8 mouse cellular contexts compared by ENCODE assay signal in the genomic region with DNA sequence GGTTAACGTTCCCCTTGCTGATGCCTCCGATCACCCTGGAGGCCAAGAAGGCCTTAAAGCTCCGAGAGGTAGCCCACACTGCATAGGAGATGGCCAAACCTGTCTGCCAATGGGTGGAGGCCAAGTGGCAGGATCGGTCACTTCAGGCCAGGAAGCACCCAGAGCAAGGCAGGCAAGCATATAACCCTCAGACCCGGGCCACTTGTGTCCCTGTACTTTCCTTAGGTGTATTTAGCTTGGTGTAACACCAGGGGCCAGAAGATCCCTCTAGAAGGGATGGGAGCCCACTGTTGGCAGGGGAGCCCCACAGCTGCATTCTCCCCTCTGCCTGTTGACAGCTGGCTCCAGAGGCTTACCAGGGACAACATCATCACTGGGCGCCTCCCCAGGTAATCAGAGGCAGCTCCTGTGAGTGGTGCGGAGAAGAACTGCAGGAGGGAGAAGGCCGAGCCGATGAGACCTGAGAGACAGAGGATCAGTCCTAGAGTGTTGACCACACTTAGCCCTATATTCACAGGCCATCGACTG. TPM values are rescaled to one million over a fixed set of nuclear protein-coding genes. Genes with fewer than 3 reads are reported as not detected.
DNase-seq lines count a peak whose midpoint lies in the region; ATAC-seq and TF ChIP-seq lines count a peak whose summit lies in the region.

No protein-coding gene starts in this region.

- H3K27ac ChIP-seq in kidney, postnatal 0 days: peak overlapping the region; percentile 83; the same call in 1 of the 2 replicates
- no peak overlapping the region for H3K27ac ChIP-seq in forebrain, embryonic 14.5 days (ENCODE audit: low read depth, low read length)
- H3K27ac ChIP-seq in stomach, embryonic 15.5 days: peak overlapping the region; percentile 92; the same call in 1 of the 2 replicates

- no peaks in the 10 kb centered on the region for H3K9me3 ChIP-seq in kidney, postnatal 0 days (replicated peaks; ENCODE audit: low read length)
- H3K9me3 ChIP-seq in forebrain, embryonic 14.5 days (replicated peaks; ENCODE audit: control insufficient read depth, low read length): no peaks in the 10 kb centered on the region
- no peaks in the 10 kb centered on the region for H3K9me3 ChIP-seq in stomach, embryonic 15.5 days

- WGBS in kidney, postnatal 0 days: 61% methylated on average over 10 of the region's 10 CpGs
- WGBS in forebrain, embryonic 14.5 days: 61% methylated on average over 10 of the region's 10 CpGs
- 55% methylated on average over 10 of the region's 10 CpGs for WGBS in stomach, embryonic 15.5 days

- H3K27me3 ChIP-seq in kidney, postnatal 0 days (ENCODE audit: insufficient read depth, low read length): no peaks in the 10 kb centered on the region
- no peaks in the 10 kb centered on the region for H3K27me3 ChIP-seq in forebrain, embryonic 14.5 days (replicated peaks; ENCODE audit: control insufficient read depth, insufficient read depth, low read length)
- no peaks in the 10 kb centered on the region for H3K27me3 ChIP-seq in stomach, embryonic 15.5 days (replicated peaks)

- peak overlapping the region; percentile 62 for H3K9ac ChIP-seq in kidney, postnatal 0 days (ENCODE audit: low read depth, low read length)
- H3K9ac ChIP-seq in forebrain, embryonic 14.5 days (ENCODE audit: low read length): peak overlapping the region; percentile 81
- no peak overlapping the region for H3K9ac ChIP-seq in stomach, embryonic 15.5 days

- TF ChIP-seq CTCF in kidney, postnatal 0 days (IDR thresholded peaks at IDR 0.05; ENCODE audit: low read depth): no peak

- peak overlapping the region; percentile 75 for H3K4me2 ChIP-seq in kidney, postnatal 0 days (ENCODE audit: low read length)
- peak overlapping the region; percentile 94 for H3K4me2 ChIP-seq in forebrain, embryonic 14.5 days (ENCODE audit: low read length)
- peak overlapping the region; percentile 91 for H3K4me2 ChIP-seq in stomach, embryonic 15.5 days

- peaks cover 14% of the 10 kb centered on the region; the same call in 1 of the 2 replicates for H3K4me1 ChIP-seq in kidney, postnatal 0 days (replicated peaks; ENCODE audit: insufficient read depth, low read length)
- peaks cover 8% of the 10 kb centered on the region for H3K4me1 ChIP-seq in forebrain, embryonic 14.5 days (ENCODE audit: control insufficient read depth, insufficient read depth, low read length)
- peaks cover 17% of the 10 kb centered on the region for H3K4me1 ChIP-seq in stomach, embryonic 15.5 days

- ATAC-seq in kidney, postnatal 0 days (replicated peaks; ENCODE audit: low FRiP score, low read depth): no peak
- no peak for ATAC-seq in forebrain, embryonic 14.5 days
- no peak for ATAC-seq in stomach, embryonic 15.5 days (ENCODE audit: insufficient read depth, low FRiP score, low read depth)

- peak overlapping the region; percentile 50 for H3K4me3 ChIP-seq in kidney, postnatal 0 days (replicated peaks; ENCODE audit: low read depth, low read length)
- H3K4me3 ChIP-seq in forebrain, embryonic 14.5 days (ENCODE audit: low read depth, low read length): peak overlapping the region; percentile 60
- H3K4me3 ChIP-seq in stomach, embryonic 15.5 days (replicated peaks): peak overlapping the region; percentile 66

- peaks cover 52% of the 10 kb centered on the region for H3K36me3 ChIP-seq in kidney, postnatal 0 days (ENCODE audit: insufficient read depth, low read length)
- peaks cover 77% of the 10 kb centered on the region for H3K36me3 ChIP-seq in forebrain, embryonic 14.5 days (ENCODE audit: control insufficient read depth, insufficient read depth, low read length)
- peaks cover 57% of the 10 kb centered on the region for H3K36me3 ChIP-seq in stomach, embryonic 15.5 days

- DNase-seq in kidney, postnatal 0 days (ENCODE audit: low spot score): no peak
- no peak for DNase-seq in kidney, adult 18-20 months
- DNase-seq in NIH3T3 (ENCODE audit: low read depth) (peak; percentile 38), liver (peak; percentile 37)
- no peak for DNase-seq in forebrain, embryonic 14.5 days (ENCODE audit: low spot score)
- DNase-seq in embryo, embryonic 9.5 days (ENCODE audit: extremely low spot score): no peak
- no peak for DNase-seq in urinary bladder, postnatal 10 days (ENCODE audit: low spot score)

RNA-seq across cellular contexts. Expression of a gene that starts 1.3 kb away (rescaled TPM):
- 86.9 and 108 TPM in 2 replicates for polyA plus RNA-seq in kidney, postnatal 0 days (2015; fragmentation: Nextera tagmentation; extraction: Ambion mirVana)
- polyA plus RNA-seq in forebrain, embryonic 14.5 days (2014; fragmentation: Nextera tagmentation; extraction: Ambion mirVana): 72.8 and 84.8 TPM in 2 replicates
- 119 and 147 TPM in 2 replicates for polyA plus RNA-seq in stomach, embryonic 15.5 days (2015; fragmentation: Nextera tagmentation; extraction: Ambion mirVana)

RNA-seq across cellular contexts. Expression of a gene that starts 24.2 kb away (rescaled TPM):
- polyA plus RNA-seq in kidney, postnatal 0 days (2015; fragmentation: Nextera tagmentation; extraction: Ambion mirVana): 22.3 and 22.7 TPM in 2 replicates
- 23.5 and 24.2 TPM in 2 replicates for polyA plus RNA-seq in forebrain, embryonic 14.5 days (2014; fragmentation: Nextera tagmentation; extraction: Ambion mirVana)
- 22.8 and 25.9 TPM in 2 replicates for polyA plus RNA-seq in stomach, embryonic 15.5 days (2015; fragmentation: Nextera tagmentation; extraction: Ambion mirVana)

RNA-seq across cellular contexts. Expression of a gene that starts 24.4 kb away (rescaled TPM):
- 2.2 and 3.6 TPM in 2 replicates for polyA plus RNA-seq in kidney, postnatal 0 days (2015; fragmentation: Nextera tagmentation; extraction: Ambion mirVana)
- 1.2 TPM in 2 replicates for polyA plus RNA-seq in forebrain, embryonic 14.5 days (2014; fragmentation: Nextera tagmentation; extraction: Ambion mirVana)
- 1.8 and 2.4 TPM in 2 replicates for polyA plus RNA-seq in stomach, embryonic 15.5 days (2015; fragmentation: Nextera tagmentation; extraction: Ambion mirVana)

Comparison
In these comparisons a context has a peak if more than half of its experiments do, and no peak if none do; other contexts are left out.
1. DNase-seq: peak in NIH3T3 (single experiment) and liver (single experiment); none in kidney, postnatal 0 days (single experiment), kidney, adult 18-20 months (single experiment), forebrain, embryonic 14.5 days (single experiment), embryo, embryonic 9.5 days (single experiment) and urinary bladder, postnatal 10 days (single experiment).
2. Peak in every context shown above with its lines, with median percentiles within 50 percentile points of each other: H3K4me2 ChIP-seq and H3K4me3 ChIP-seq.